In genomic region chr12:77501466-77502240, GRCm38 (mm10) we compare ENCODE assay signal across 10 mouse cellular contexts.
DNase-seq lines count a peak whose midpoint lies in the region; ATAC-seq and TF ChIP-seq lines count a peak whose summit lies in the region.
"Had no signal": no experiment of that assay in that cellular context is flagged by ENCODE, and none has a peak within 500 bp of the region (broad histone marks: within the 10 kb centered on the region; RNA-seq: fewer than 3 reads in every experiment).

No protein-coding gene starts in this region.

- no peaks in the 10 kb centered on the region for H3K36me3 ChIP-seq in hindbrain, embryonic 13.5 days
- no peaks in the 10 kb centered on the region for H3K36me3 ChIP-seq in limb, embryonic 10.5 days
- H3K36me3 ChIP-seq: embryonic facial prominence, embryonic 13.5 days; limb, embryonic 13.5 days had no signal

- peak; percentile 43; the same call in 1 of the 2 replicates for ATAC-seq in hindbrain, embryonic 13.5 days (ENCODE audit: low FRiP score)

- H3K27me3 ChIP-seq in cerebellum, adult 2 months (ENCODE audit: control insufficient read depth, insufficient read depth, low read length): no peaks in the 10 kb centered on the region
- no peaks in the 10 kb centered on the region for H3K27me3 ChIP-seq in hindbrain, embryonic 13.5 days
- no peaks in the 10 kb centered on the region for H3K27me3 ChIP-seq in limb, embryonic 10.5 days (ENCODE audit: low read depth, poor library complexity, severe bottlenecking)
- H3K27me3 ChIP-seq: embryonic facial prominence, embryonic 13.5 days; limb, embryonic 13.5 days had no signal

- peaks cover 21% of the 10 kb centered on the region for H3K4me1 ChIP-seq in cerebellum, adult 2 months (ENCODE audit: control insufficient read depth, insufficient read depth, low read length)
- peaks cover 7% of the 10 kb centered on the region for H3K4me1 ChIP-seq in hindbrain, embryonic 13.5 days (replicated peaks)
- H3K4me1 ChIP-seq in limb, embryonic 10.5 days: peaks cover 11% of the 10 kb centered on the region
- H3K4me1 ChIP-seq: embryonic facial prominence, embryonic 13.5 days; limb, embryonic 13.5 days had no signal

- intact Hi-C loops in left cerebral cortex, postnatal 4 days (cut with DNase I): no loop called here

- DNase-seq in cerebellum, adult 2 months: peak; percentile 26 to 29
- DNase-seq in cerebellum, adult 9-11 months: no peak
- peak; percentile 60 for DNase-seq in left cerebral cortex, postnatal 4 days
- no peak for DNase-seq in left cerebral cortex, adult 18-20 months (ENCODE audit: low spot score in 2 of 2)
- DNase-seq in limb, embryonic 10.5 days (ENCODE audit: low spot score): no peak
- DNase-seq in frontal cortex, postnatal 14 days (ENCODE audit: low spot score in 2 of 2): no peak
- no peak for DNase-seq in frontal cortex, adult 2 months (ENCODE audit: extremely low spot score in 1 of 2, low spot score in 1 of 2)

- no peak overlapping the region for H3K27ac ChIP-seq in cerebellum, adult 2 months (ENCODE audit: insufficient read depth, low read length)
- no peak overlapping the region; the same call in 1 of the 2 replicates for H3K27ac ChIP-seq in hindbrain, embryonic 13.5 days
- 0 out of 2 replicates have a peak overlapping the region, but pooled peaks have one; percentile 11 for H3K27ac ChIP-seq in limb, embryonic 10.5 days
- H3K27ac ChIP-seq: embryonic facial prominence, embryonic 13.5 days; limb, embryonic 13.5 days had no signal

- H3K9me3 ChIP-seq in hindbrain, embryonic 13.5 days: no peaks in the 10 kb centered on the region
- no peaks in the 10 kb centered on the region for H3K9me3 ChIP-seq in limb, embryonic 10.5 days (replicated peaks)
- H3K9me3 ChIP-seq: embryonic facial prominence, embryonic 13.5 days; limb, embryonic 13.5 days had no signal

- 64% methylated on average over 7 of the region's 7 CpGs for WGBS in cerebellum, adult 2 months
- WGBS in hindbrain, embryonic 13.5 days: 53% methylated on average over 7 of the region's 7 CpGs
- 67% methylated on average over 7 of the region's 7 CpGs for WGBS in limb, embryonic 10.5 days

- no peak for TF ChIP-seq CTCF in cerebellum, adult 2 months (IDR thresholded peaks at IDR 0.05; ENCODE audit: borderline replicate concordance, insufficient read depth, low read depth, low read length)

- no peak overlapping the region for H3K4me2 ChIP-seq in hindbrain, embryonic 13.5 days
- H3K4me2 ChIP-seq: embryonic facial prominence, embryonic 13.5 days; limb, embryonic 13.5 days had no signal

- H3K4me3 ChIP-seq in cerebellum, adult 2 months (replicated peaks; ENCODE audit: insufficient read depth, low read depth, low read length): no peak overlapping the region
- no peak overlapping the region for H3K4me3 ChIP-seq in hindbrain, embryonic 13.5 days
- no peak overlapping the region for H3K4me3 ChIP-seq in limb, embryonic 10.5 days
- H3K4me3 ChIP-seq: embryonic facial prominence, embryonic 13.5 days; limb, embryonic 13.5 days had no signal

- no peak for TF ChIP-seq POLR2A in cerebellum, adult 2 months (IDR thresholded peaks at IDR 0.05; ENCODE audit: borderline replicate concordance, insufficient read depth, low read length)

- H3K9ac ChIP-seq in hindbrain, embryonic 13.5 days: no peak overlapping the region
- H3K9ac ChIP-seq: embryonic facial prominence, embryonic 13.5 days; limb, embryonic 13.5 days had no signal

Comparison
In these comparisons a context has a peak if more than half of its experiments do, and no peak if none do; other contexts are left out.
1. DNase-seq: peak in cerebellum, adult 2 months (2 of 2) and left cerebral cortex, postnatal 4 days (single experiment); none in cerebellum, adult 9-11 months (single experiment), left cerebral cortex, adult 18-20 months (0 of 2), limb, embryonic 10.5 days (single experiment), frontal cortex, postnatal 14 days (0 of 2) and frontal cortex, adult 2 months (0 of 2).